Mouse (Mus musculus): ENCODE measurements around the gene Krt42.

- TF ChIP-seq CTCF (IDR thresholded peaks at IDR 0.05; ENCODE audit: insufficient read depth, low read depth, low read length) (no peak), POLR2A (IDR thresholded peaks at IDR 0.05; ENCODE audit: insufficient read depth, low read depth, low read length) (no peak)
Observed at GRCm38 (mm10) chr11:100317826-100318380, 48.2 kb upstream of the Krt42 start.

Measured in olfactory bulb, adult 2 months (tissue).